Mouse (Mus musculus) testis, postnatal 14 days (tissue): ENCODE measurements around the gene Tsku.

Experiments used
- DNase-seq: peaks from one replicate; pipeline ENCODE4 v3.0.0; 2021; ENCODE audit warnings: low spot score

The Tsku gene

GRCm38 (mm10) chr7:98328311-98328710 lies 32.8 kb downstream of the Tsku start:
- no peak for DNase-seq

GRCm38 (mm10) chr7:98326051-98326450 lies 35.1 kb downstream of the Tsku start:
- DNase-seq: no peak

DNA sequence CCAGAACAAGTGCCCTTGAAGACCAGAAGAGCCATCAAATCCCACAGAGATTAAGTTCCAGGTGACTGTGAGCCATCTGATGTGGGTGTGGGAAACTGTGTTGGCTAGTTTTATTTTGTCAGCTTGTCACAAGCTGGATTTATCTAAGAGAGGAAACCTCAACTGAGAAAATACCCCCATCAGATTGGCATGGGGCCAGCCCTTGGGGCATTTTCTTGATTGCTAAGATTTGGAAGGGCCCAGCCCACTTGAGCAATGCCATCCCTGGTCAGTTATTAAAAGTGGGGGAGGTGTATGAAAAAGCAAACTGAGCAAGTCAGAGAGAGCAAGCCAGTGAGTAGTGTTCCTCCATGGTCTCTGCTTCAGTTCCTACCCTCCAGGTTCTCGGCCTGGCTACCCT lies 36.9 kb downstream of the Tsku start:
- DNase-seq: no peak

- DNase-seq: no peak
Measured at GRCm38 (mm10) chr7:98323288-98324019, 37.7 kb downstream of the Tsku start.

- no peak for DNase-seq
Measured at GRCm38 (mm10) chr7:98322415-98322814, 38.7 kb downstream of the Tsku start.

GRCm38 (mm10) chr7:98321083-98321482 lies 40.0 kb downstream of the Tsku start, which contains the start of gene Acer3:
Gene Acer3, minus strand, starts transcription at chr7:98321208.
- DNase-seq: no peak

DNA sequence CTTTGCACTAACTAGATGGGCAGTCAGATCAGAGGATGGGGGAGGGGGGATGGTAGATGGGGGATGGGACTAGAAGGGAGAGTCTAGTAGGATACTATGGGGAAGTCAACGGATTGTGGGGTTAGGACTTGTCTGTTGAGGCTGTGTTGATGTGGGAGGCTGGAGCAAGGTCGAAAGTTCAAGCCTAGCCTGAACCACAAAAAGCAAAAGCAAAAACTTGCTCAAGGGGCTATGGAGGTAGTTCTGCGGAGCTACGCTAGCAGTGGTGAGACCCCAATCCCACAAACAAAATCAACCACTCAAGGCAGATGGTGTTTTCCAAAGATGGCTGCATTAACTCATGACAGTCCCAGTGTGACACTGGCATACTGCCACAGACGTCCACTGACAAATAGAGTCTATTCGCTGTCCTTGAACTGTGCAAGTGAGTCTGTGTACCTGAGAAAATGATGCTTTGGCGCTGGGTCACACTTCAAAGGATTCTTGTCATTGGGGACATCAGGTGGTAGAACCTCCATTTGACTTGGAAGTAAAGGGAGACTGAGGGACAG lies 41.0 kb downstream of the Tsku start:
- DNase-seq: no peak

- DNase-seq: no peak
Measured at GRCm38 (mm10) chr7:98316568-98316967, 44.6 kb downstream of the Tsku start.

DNA sequence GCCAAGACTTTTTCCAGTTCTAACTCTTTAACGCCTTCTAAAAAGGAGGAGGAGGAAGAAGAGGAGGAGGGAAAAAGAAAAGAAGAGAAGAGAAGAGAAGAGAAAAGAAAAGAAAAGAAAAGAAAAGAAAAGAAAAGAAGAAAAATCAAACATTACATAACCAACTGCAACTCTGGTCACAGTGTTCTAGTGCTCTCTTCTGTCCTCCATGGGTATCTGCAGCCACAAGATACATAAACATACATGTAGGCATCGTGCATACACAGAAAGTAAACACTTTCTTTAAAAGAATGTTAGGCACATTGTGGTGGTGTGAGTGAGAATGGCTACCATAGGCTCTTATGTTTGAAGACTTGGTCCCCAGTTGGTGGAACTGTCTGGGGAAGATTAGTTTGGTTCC lies 46.0 kb downstream of the Tsku start:
- DNase-seq: no peak

DNA sequence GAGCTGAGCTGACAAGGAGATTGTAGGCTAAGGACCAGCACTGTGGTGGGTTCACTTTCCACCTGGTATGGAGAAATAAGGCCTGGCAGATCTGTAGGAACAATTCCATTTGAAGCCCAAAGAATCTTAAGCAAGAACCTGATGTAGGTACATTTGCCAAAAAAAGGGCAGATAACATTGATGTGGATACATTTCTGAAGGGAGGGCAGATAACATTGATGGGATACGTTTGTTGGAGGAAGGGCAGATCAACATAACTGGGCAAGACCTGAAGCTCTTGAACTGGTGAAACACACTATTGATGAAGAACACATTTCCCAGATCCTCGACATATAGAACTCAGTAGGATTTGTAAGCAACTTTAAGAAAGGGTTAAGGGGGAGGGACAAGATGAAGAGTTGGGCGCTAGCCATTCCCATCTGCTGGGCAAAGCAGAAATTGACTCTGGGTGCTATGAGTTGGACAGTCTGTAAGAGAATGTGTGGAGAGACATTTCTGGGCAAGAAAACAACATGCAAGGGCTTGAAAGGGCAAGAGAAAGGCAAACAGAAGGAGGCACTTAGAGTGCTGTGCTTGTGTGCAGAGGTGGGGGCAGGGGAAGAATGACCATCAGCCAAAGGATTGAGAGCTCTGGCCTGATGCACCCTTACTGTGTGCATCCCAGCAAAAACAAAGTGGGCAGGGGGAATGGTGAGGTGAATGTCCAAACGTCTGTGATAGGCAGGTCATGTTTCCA lies 48.8 kb downstream of the Tsku start:
- DNase-seq: no peak

- no peak for DNase-seq
Measured at GRCm38 (mm10) chr7:98310266-98310665, 50.9 kb downstream of the Tsku start.

- DNase-seq: peak; percentile 95
Measured at GRCm38 (mm10) chr7:98309219-98310030, 51.7 kb downstream of the Tsku start.

DNA sequence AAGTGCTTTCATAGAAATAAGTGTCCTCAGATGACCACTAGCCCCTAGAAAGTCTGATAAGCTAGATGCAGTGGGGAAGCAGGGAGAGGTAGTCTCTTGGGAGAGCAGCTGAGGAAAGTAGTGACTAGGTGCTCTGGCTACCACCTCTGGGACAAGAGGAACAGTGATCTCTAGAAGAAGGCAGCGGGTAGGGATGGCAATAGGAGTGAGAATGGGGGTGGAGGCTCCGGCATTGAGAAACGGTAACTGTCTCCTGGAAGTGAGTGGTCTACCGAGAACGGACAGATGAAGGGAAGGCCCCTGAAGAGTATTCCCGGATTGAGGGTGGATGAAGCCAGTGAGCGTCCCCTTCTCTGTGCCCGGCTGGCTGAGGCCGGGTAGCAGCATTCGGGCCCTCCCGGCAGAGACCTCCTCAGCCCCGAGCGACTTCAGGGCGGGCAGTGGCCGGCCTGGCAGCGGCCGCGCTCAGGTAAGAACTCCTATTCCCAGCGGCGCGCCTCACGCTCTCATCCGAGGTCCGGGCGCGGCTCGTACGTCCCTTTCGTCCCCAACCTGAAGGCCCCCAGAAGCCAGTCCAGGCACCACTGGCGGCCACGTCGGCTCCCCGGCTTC lies 52.4 kb downstream of the Tsku start:
- DNase-seq: no peak

GRCm38 (mm10) chr7:98307921-98308606 lies 53.1 kb downstream of the Tsku start:
- DNase-seq: peak; percentile 2

- DNase-seq: no peak
Measured at GRCm38 (mm10) chr7:98307411-98307810, 53.7 kb downstream of the Tsku start.
